Mouse (Mus musculus) left cerebral cortex, adult 11 months (tissue): ENCODE measurements at regions not wholly inside any gene's neighbourhood (a gene's known extent, or its start where the extent isn't known, plus 50 kb on each side); places are given as distances from the start of the nearest gene placed in this dataset.

Experiments
- DNase-seq: peaks from one replicate; pipeline ENCODE4 v3.0.0; 2022; ENCODE audit warnings: low spot score

- no peak for DNase-seq
Measured at GRCm38 (mm10) chr5:7782235-7782634, 178.0 kb upstream of the Steap4 start.

GRCm38 (mm10) chr5:7788406-7788805, 171.9 kb upstream of the Steap4 start:
- no peak for DNase-seq

GRCm38 (mm10) chr5:7789126-7789525, 171.1 kb upstream of the Steap4 start:
- no peak for DNase-seq

GRCm38 (mm10) chr5:7820592-7820991, 139.7 kb upstream of the Steap4 start:
- DNase-seq: peak; percentile 2

- no peak for DNase-seq
Measured at GRCm38 (mm10) chr5:7821700-7822099, 138.6 kb upstream of the Steap4 start.

- no peak for DNase-seq
Measured at GRCm38 (mm10) chr5:7829618-7830017, 130.6 kb upstream of the Steap4 start.

GRCm38 (mm10) chr5:7833812-7834211, 126.4 kb upstream of the Steap4 start:
- DNase-seq: no peak

- no peak for DNase-seq
Measured at GRCm38 (mm10) chr5:7863047-7863446, 97.2 kb upstream of the Steap4 start.

GRCm38 (mm10) chr5:7866041-7866641, 94.1 kb upstream of the Steap4 start:
- no peak for DNase-seq

- DNase-seq: peak; percentile 17
Measured at GRCm38 (mm10) chr5:7899537-7899936, 60.7 kb upstream of the Steap4 start.
